ENCODE assay signal across 20 mouse cellular contexts in the genomic region with DNA sequence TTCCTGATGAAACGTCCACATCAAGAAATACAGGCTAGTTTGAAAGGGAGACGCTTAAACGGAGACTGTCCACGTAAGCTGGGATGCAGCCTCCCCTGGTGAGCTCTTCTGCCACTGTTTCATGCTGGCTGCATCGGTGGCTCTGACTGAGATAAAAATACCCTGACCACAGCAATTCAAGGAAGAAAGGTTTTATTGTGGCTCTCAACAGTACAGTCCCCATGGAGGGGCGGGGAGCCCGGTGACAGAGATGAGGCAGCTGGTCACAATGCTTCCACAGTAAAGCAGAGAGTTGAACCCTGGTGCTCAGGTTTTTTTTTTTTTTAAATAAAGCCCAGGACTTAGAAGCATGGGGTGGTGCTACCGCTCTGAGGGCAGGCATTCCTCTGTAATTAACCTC.
DNase-seq lines count a peak whose midpoint lies in the region; ATAC-seq lines count a peak whose summit lies in the region.
"Had no signal": no experiment of that assay in that cellular context is flagged by ENCODE, and none has a peak within 500 bp of the region (broad histone marks: within the 10 kb centered on the region; RNA-seq: fewer than 3 reads in every experiment).

No protein-coding gene starts in this region.

- no peak overlapping the region for H3K9ac ChIP-seq in hindbrain, embryonic 11.5 days (ENCODE audit: low read depth, low read length)
- H3K9ac ChIP-seq in hindbrain, embryonic 13.5 days, result no peak overlapping the region
- H3K9ac ChIP-seq in embryonic facial prominence, embryonic 14.5 days (ENCODE audit: low read depth, low read length), result no peak overlapping the region
- H3K9ac ChIP-seq: heart, embryonic 13.5 days; limb, embryonic 12.5 days; liver, embryonic 12.5 days had no signal

- H3K4me1 ChIP-seq in hindbrain, embryonic 11.5 days (replicated peaks; ENCODE audit: control insufficient read depth, insufficient read depth, low read length), result 0 out of 2 replicates have a peak, but pooled peaks cover 2% of the 10 kb centered on the region
- H3K4me1 ChIP-seq in hindbrain, embryonic 13.5 days (replicated peaks), result peaks cover 48% of the 10 kb centered on the region
- H3K4me1 ChIP-seq in embryonic facial prominence, embryonic 14.5 days (ENCODE audit: control insufficient read depth, insufficient read depth, low read length), result 0 out of 2 replicates have a peak, but pooled peaks cover 3% of the 10 kb centered on the region
- H3K4me1 ChIP-seq: liver, embryonic 12.5 days had no signal

- H3K9me3 ChIP-seq in hindbrain, embryonic 11.5 days (ENCODE audit: control insufficient read depth, low read length), result no peaks in the 10 kb centered on the region
- H3K9me3 ChIP-seq in hindbrain, embryonic 13.5 days, result no peaks in the 10 kb centered on the region
- no peaks in the 10 kb centered on the region for H3K9me3 ChIP-seq in embryonic facial prominence, embryonic 14.5 days (ENCODE audit: control insufficient read depth, low read length)
- H3K9me3 ChIP-seq: heart, embryonic 13.5 days; limb, embryonic 12.5 days; liver, embryonic 12.5 days had no signal

- H3K4me2 ChIP-seq in hindbrain, embryonic 11.5 days (replicated peaks; ENCODE audit: low read depth, low read length), result no peak overlapping the region
- H3K4me2 ChIP-seq in hindbrain, embryonic 13.5 days, result no peak overlapping the region
- H3K4me2 ChIP-seq in embryonic facial prominence, embryonic 14.5 days (ENCODE audit: low read depth, low read length), result no peak overlapping the region
- H3K4me2 ChIP-seq: heart, embryonic 13.5 days; limb, embryonic 12.5 days; liver, embryonic 12.5 days had no signal

- DNase-seq in hindbrain, embryonic 11.5 days (ENCODE audit: low spot score), result peak; percentile 33
- DNase-seq in retina, postnatal 1 day, result peak; percentile 66
- DNase-seq in retina, embryonic 14.5 days (ENCODE audit: low spot score), result no peak
- DNase-seq in embryonic facial prominence, embryonic 14.5 days (ENCODE audit: low spot score), result peak; percentile 23
- DNase-seq in urinary bladder, postnatal 14 days (ENCODE audit: low spot score), result no peak
- DNase-seq in frontal cortex, postnatal 36 days (ENCODE audit: low spot score in 2 of 2), result no peak
- DNase-seq: B cell, adult 2 months; cerebellum, adult 8-10 months; gastrocnemius, postnatal 10 days; heart, adult 18-20 months; kidney, adult 9 months; kidney, postnatal 36 days; lung, adult 2 months; right cerebral cortex, adult 18-20 months had no signal

- no peaks in the 10 kb centered on the region for H3K27me3 ChIP-seq in hindbrain, embryonic 11.5 days (ENCODE audit: control insufficient read depth, insufficient read depth, low read length)
- no peaks in the 10 kb centered on the region for H3K27me3 ChIP-seq in hindbrain, embryonic 13.5 days
- no peaks in the 10 kb centered on the region for H3K27me3 ChIP-seq in embryonic facial prominence, embryonic 14.5 days (replicated peaks; ENCODE audit: control insufficient read depth, insufficient read depth, low read length)
- H3K27me3 ChIP-seq: liver, embryonic 12.5 days had no signal

- WGBS in hindbrain, embryonic 11.5 days, result 12% methylated on average over 8 of the region's 8 CpGs
- 5% methylated on average over 8 of the region's 8 CpGs for WGBS in hindbrain, embryonic 13.5 days
- 12% methylated on average over 8 of the region's 8 CpGs for WGBS in embryonic facial prominence, embryonic 14.5 days

- no peak for ATAC-seq in hindbrain, embryonic 11.5 days (ENCODE audit: low FRiP score)
- no peak for ATAC-seq in hindbrain, embryonic 13.5 days (ENCODE audit: low FRiP score)
- peak; percentile 47 for ATAC-seq in embryonic facial prominence, embryonic 14.5 days (ENCODE audit: low read depth)
- ATAC-seq in cerebellum, adult (ENCODE audit: insufficient number of reproducible peaks, low FRiP score, low TSS enrichment), result no peak
- ATAC-seq: liver, embryonic 12.5 days had no signal

- H3K36me3 ChIP-seq in hindbrain, embryonic 11.5 days (ENCODE audit: control insufficient read depth, insufficient read depth, low read length), result no peaks in the 10 kb centered on the region
- H3K36me3 ChIP-seq in hindbrain, embryonic 13.5 days, result no peaks in the 10 kb centered on the region
- H3K36me3 ChIP-seq in embryonic facial prominence, embryonic 14.5 days (ENCODE audit: control insufficient read depth, insufficient read depth, low read length), result no peaks in the 10 kb centered on the region
- H3K36me3 ChIP-seq: heart, embryonic 13.5 days; limb, embryonic 12.5 days; liver, embryonic 12.5 days had no signal

- no peak overlapping the region for H3K27ac ChIP-seq in hindbrain, embryonic 11.5 days (ENCODE audit: low read depth, low read length)
- no peak overlapping the region for H3K27ac ChIP-seq in hindbrain, embryonic 13.5 days
- no peak overlapping the region for H3K27ac ChIP-seq in embryonic facial prominence, embryonic 14.5 days (replicated peaks; ENCODE audit: low read depth, low read length)
- H3K27ac ChIP-seq: heart, embryonic 13.5 days; limb, embryonic 12.5 days; liver, embryonic 12.5 days; stomach, postnatal 0 days had no signal

- H3K4me3 ChIP-seq in hindbrain, embryonic 11.5 days (ENCODE audit: low read depth, low read length), result no peak overlapping the region
- no peak overlapping the region for H3K4me3 ChIP-seq in hindbrain, embryonic 13.5 days
- H3K4me3 ChIP-seq in embryonic facial prominence, embryonic 14.5 days (ENCODE audit: low read depth, low read length), result no peak overlapping the region
- H3K4me3 ChIP-seq: heart, embryonic 13.5 days; limb, embryonic 12.5 days; liver, embryonic 12.5 days had no signal

Comparison
In these comparisons a context has a peak if more than half of its experiments do, and no peak if none do; other contexts are left out.
1. DNase-seq: peak in hindbrain, embryonic 11.5 days (single experiment), retina, postnatal 1 day (single experiment) and embryonic facial prominence, embryonic 14.5 days (single experiment); none in retina, embryonic 14.5 days (single experiment), urinary bladder, postnatal 14 days (single experiment) and frontal cortex, postnatal 36 days (0 of 2).